Comparison of ENCODE assay signal across 33 mouse cellular contexts in genomic region chr10:14996374-14996773, GRCm38 (mm10).
"Had no signal": no experiment of that assay in that cellular context is flagged by ENCODE, and none has a peak within 500 bp of the region (broad histone marks: within the 10 kb centered on the region; RNA-seq: fewer than 3 reads in every experiment).

No protein-coding gene starts in this region.

- H3K27me3 ChIP-seq: heart, embryonic 12.5 days; heart, embryonic 13.5 days; heart, embryonic 15.5 days; hindbrain, embryonic 12.5 days; hindbrain, embryonic 13.5 days; hindbrain, embryonic 15.5 days; kidney, embryonic 15.5 days had no signal

- H3K4me3 ChIP-seq: heart, embryonic 10.5 days; heart, embryonic 12.5 days; heart, embryonic 13.5 days; heart, embryonic 15.5 days; hindbrain, embryonic 10.5 days; hindbrain, embryonic 12.5 days; hindbrain, embryonic 13.5 days; hindbrain, embryonic 15.5 days; kidney, embryonic 15.5 days; layer of hippocampus, adult 2 months; left cerebral cortex, adult 2 months had no signal

- H3K4me1 ChIP-seq: heart, embryonic 10.5 days; heart, embryonic 12.5 days; heart, embryonic 13.5 days; heart, embryonic 15.5 days; hindbrain, embryonic 10.5 days; hindbrain, embryonic 12.5 days; hindbrain, embryonic 13.5 days; hindbrain, embryonic 15.5 days; kidney, embryonic 15.5 days had no signal

- ATAC-seq: hindbrain, embryonic 16.5 days; hindbrain, postnatal 0 days; inflammation-experienced regulatory T-cells, adult 6 months had no signal

- H3K36me3 ChIP-seq: heart, embryonic 10.5 days; heart, embryonic 12.5 days; heart, embryonic 13.5 days; heart, embryonic 15.5 days; hindbrain, embryonic 10.5 days; hindbrain, embryonic 12.5 days; hindbrain, embryonic 13.5 days; hindbrain, embryonic 15.5 days; kidney, embryonic 15.5 days had no signal

- H3K9me3 ChIP-seq: heart, embryonic 10.5 days; heart, embryonic 12.5 days; heart, embryonic 13.5 days; heart, embryonic 15.5 days; hindbrain, embryonic 10.5 days; hindbrain, embryonic 12.5 days; hindbrain, embryonic 13.5 days; hindbrain, embryonic 15.5 days; kidney, embryonic 15.5 days had no signal

- H3K27ac ChIP-seq: heart, embryonic 10.5 days; heart, embryonic 13.5 days; heart, embryonic 15.5 days; hindbrain, embryonic 10.5 days; hindbrain, embryonic 12.5 days; hindbrain, embryonic 13.5 days; hindbrain, embryonic 14.5 days; hindbrain, embryonic 15.5 days; hindbrain, postnatal 0 days; kidney, embryonic 15.5 days; kidney, postnatal 0 days; layer of hippocampus, adult 2 months; left cerebral cortex, adult 2 months had no signal

- H3K4me2 ChIP-seq: heart, embryonic 11.5 days; heart, embryonic 12.5 days; heart, embryonic 13.5 days; heart, embryonic 15.5 days; hindbrain, embryonic 12.5 days; hindbrain, embryonic 13.5 days; hindbrain, embryonic 14.5 days; hindbrain, embryonic 15.5 days; kidney, embryonic 15.5 days had no signal

- H3K9ac ChIP-seq: heart, embryonic 12.5 days; heart, embryonic 13.5 days; heart, embryonic 15.5 days; hindbrain, embryonic 12.5 days; hindbrain, embryonic 13.5 days; hindbrain, embryonic 14.5 days; hindbrain, embryonic 15.5 days; kidney, embryonic 15.5 days had no signal

- DNase-seq: heart, postnatal 10 days; heart, postnatal 14 days; heart, postnatal 36 days; heart, postnatal 4 days; kidney, adult 11 months; kidney, adult 18-20 months; kidney, adult 2 months; kidney, adult 8-10 months; kidney, adult 9 months; kidney, postnatal 10 days; kidney, postnatal 14 days; kidney, postnatal 25 days; kidney, postnatal 36 days; kidney, postnatal 4 days; layer of hippocampus, adult 9-11 months; layer of hippocampus, postnatal 36 days had no signal
